Mouse (Mus musculus) liver, embryonic 11.5 days (tissue): ENCODE measurements around the gene Fgb. TPM values are rescaled to one million over a fixed set of nuclear protein-coding genes. Genes with fewer than 3 reads are reported as not detected.

Experiments used
- ATAC-seq: fragments of 200-750 bp; cut with Nextera tagmentation; replicated peaks from 2 replicates; pipeline ENCODE4 v1.8.0; 2017; ENCODE audit warnings: moderate number of reproducible peaks, mild to moderate bottlenecking, moderate TSS enrichment, moderate library complexity; ENCODE audit not compliant: low FRiP score
- DNase-seq: peaks from one replicate; pipeline ENCODE4 v3.0.0-alpha.2; 2017; ENCODE audit warnings: low spot score
- H3K27ac ChIP-seq: fragments of 300-500 bp; sonication (generic); 2 replicates; pipeline ENCODE4 v1.5.1; 2014; ENCODE audit warnings: mild to moderate bottlenecking, low read depth, low read length, control low read depth
- H3K27me3 ChIP-seq: fragments of 300-500 bp; sonication (generic); replicated peaks from 2 replicates; pipeline ENCODE4 v1.6.1; 2014; ENCODE audit warnings: low read length, mixed read lengths; ENCODE audit not compliant: control insufficient read depth, insufficient read depth
- H3K36me3 ChIP-seq: fragments of 300-500 bp; sonication (generic); 2 replicates; pipeline ENCODE4 v1.6.1; 2014; ENCODE audit warnings: mild to moderate bottlenecking, low read length, moderate library complexity, mixed read lengths; ENCODE audit not compliant: control insufficient read depth, insufficient read depth
- H3K4me1 ChIP-seq: fragments of 300-500 bp; sonication (generic); replicated peaks from 2 replicates; pipeline ENCODE4 v1.6.1; 2014; ENCODE audit warnings: low read length, mixed read lengths; ENCODE audit not compliant: control insufficient read depth, insufficient read depth
- H3K4me2 ChIP-seq: fragments of 300-500 bp; sonication (generic); 2 replicates; pipeline ENCODE4 v1.6.1; 2014; ENCODE audit warnings: mild to moderate bottlenecking, control low read depth, moderate library complexity
- H3K4me3 ChIP-seq: fragments of 300-500 bp; sonication (generic); 2 replicates; pipeline ENCODE4 v1.5.1; 2014; ENCODE audit warnings: low read depth, low read length, control low read depth
- H3K9ac ChIP-seq: fragments of 300-500 bp; sonication (generic); 2 replicates; pipeline ENCODE4 v1.6.1; 2014; ENCODE audit warnings: low read depth, low read length, control low read depth
- H3K9me3 ChIP-seq: fragments of 300-500 bp; sonication (generic); 2 replicates; pipeline ENCODE4 v1.6.1; 2016; ENCODE audit warnings: low read length, inconsistent platforms, mixed read lengths; ENCODE audit not compliant: control insufficient read depth
- WGBS: fragments of 180-500 bp; shearing (Covaris S2); extraction: QIAGEN DNeasy Blood & Tissue Kit; methylation state at CpG from one replicate; pipeline ENCODE4 v1.1.7; 2014; 5-methylcytosine and 5-hydroxymethylcytosine counted together
- polyA plus RNA-seq: library from polyadenylated mRNA; unstranded; fragments of >200 nt; fragmentation: Nextera tagmentation; extraction: Ambion mirVana; gene quantifications from 2 replicates; pipeline ENCODE4 v1.2.1, GENCODE M21; 2014

The Fgb gene
- 176 and 188 TPM in 2 replicates for polyA plus RNA-seq

DNA sequence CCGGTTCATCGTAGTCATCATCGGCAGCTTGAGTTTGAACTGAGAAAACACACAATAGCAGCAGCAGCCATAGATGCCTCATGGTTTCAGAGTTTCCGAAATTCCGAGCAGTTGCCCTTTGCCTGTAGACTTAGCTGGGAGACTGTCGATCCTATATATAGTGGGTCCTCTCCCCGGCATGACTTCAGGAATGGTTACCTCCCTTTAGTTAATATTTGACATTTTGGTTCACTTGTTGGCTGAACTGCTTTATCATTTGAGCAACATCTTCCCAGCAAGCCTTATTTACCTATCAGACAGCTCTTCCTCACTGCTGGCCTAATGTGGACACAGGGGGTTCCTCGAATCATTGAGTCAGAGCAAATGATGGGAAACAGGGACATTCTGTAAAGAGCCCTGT, at the start of gene Fgb:
Gene Fgb, minus strand, starts transcription at position 184 of the 400 bp plus-strand sequence.
- peaks cover 3% of the 10 kb centered on the region; the same call in 1 of the 2 replicates for H3K4me1 ChIP-seq
- H3K27ac ChIP-seq = no peak within 1 kb of the TSS
- no peak for DNase-seq
- WGBS = 79% methylated on average over 8 of the region's 8 CpGs
- H3K4me2 ChIP-seq = peak within 1 kb of the TSS; percentile 41; the same call in 1 of the 2 replicates
- ATAC-seq = peak; percentile 32; the same call in 1 of the 2 replicates
- no peaks in the 10 kb centered on the region for H3K36me3 ChIP-seq
- H3K9me3 ChIP-seq = no peaks in the 10 kb centered on the region
- H3K4me3 ChIP-seq = peak within 1 kb of the TSS; percentile 15
- no peak within 1 kb of the TSS for H3K9ac ChIP-seq
- no peaks in the 10 kb centered on the region for H3K27me3 ChIP-seq

- Histone ChIP-seq H3K4me1 (no peaks in the 10 kb centered on the region), H3K4me2 (no peak overlapping the region), H3K9me3 (no peaks in the 10 kb centered on the region), H3K27me3 (no peaks in the 10 kb centered on the region), H3K4me3 (no peak overlapping the region), H3K36me3 (no peaks in the 10 kb centered on the region), H3K9ac (no peak overlapping the region), H3K27ac (no peak overlapping the region)
- ATAC-seq (no peak), DNase-seq (no peak)
- WGBS = 77% methylated on average over 1 of the region's 1 CpGs
Observed at GRCm38 (mm10) chr3:83099139-83099538, 49.5 kb upstream of the Fgb start.

DNA sequence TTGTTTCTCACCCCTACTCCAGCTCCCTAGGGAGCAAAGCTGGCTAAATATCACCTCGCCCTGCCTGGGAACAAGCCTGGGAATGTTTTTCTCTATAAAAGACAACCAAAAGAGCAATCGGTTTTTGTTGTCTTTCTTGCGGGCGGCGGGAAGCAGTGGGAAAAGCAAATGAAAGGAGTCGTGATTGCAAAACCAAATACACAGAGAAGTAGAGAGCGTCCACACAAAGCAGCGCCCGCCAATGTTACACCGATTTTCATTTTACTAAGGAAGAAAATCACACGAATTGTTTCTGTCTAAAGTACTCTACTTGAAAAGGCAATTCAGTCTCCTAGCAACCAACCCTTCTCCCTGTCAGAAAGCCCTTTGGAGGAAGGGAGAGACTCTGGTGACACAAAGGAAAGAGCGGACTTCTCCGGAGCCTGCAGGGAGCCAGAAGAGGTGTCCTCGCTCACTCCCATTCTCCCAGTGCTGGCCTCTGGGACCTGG, 48.9 kb upstream of the Fgb start:
- WGBS = 36% methylated on average over 14 of the region's 14 CpGs
- no peaks in the 10 kb centered on the region for H3K9me3 ChIP-seq
- H3K4me3 ChIP-seq = 0 out of 2 replicates have a peak overlapping the region, but pooled peaks have one; percentile 5
- no peaks in the 10 kb centered on the region for H3K4me1 ChIP-seq
- H3K36me3 ChIP-seq = no peaks in the 10 kb centered on the region
- peak overlapping the region; percentile 36; the same call in 1 of the 2 replicates for H3K4me2 ChIP-seq
- no peaks in the 10 kb centered on the region for H3K27me3 ChIP-seq
- H3K9ac ChIP-seq = no peak overlapping the region
- DNase-seq (no peak), ATAC-seq (no peak)
- H3K27ac ChIP-seq = no peak overlapping the region

GRCm38 (mm10) chr3:83097586-83097985, 47.9 kb upstream of the Fgb start:
- 80% methylated on average over 6 of the region's 6 CpGs for WGBS
- Histone ChIP-seq H3K4me1 (no peaks in the 10 kb centered on the region), H3K27ac (no peak overlapping the region), H3K36me3 (no peaks in the 10 kb centered on the region), H3K9ac (no peak overlapping the region), H3K9me3 (no peaks in the 10 kb centered on the region), H3K27me3 (no peaks in the 10 kb centered on the region), H3K4me3 (no peak overlapping the region), H3K4me2 (no peak overlapping the region)
- ATAC-seq (no peak), DNase-seq (no peak)

GRCm38 (mm10) chr3:83080567-83081055, 30.9 kb upstream of the Fgb start:
- no peak overlapping the region for H3K9ac ChIP-seq
- no peak overlapping the region for H3K27ac ChIP-seq
- H3K36me3 ChIP-seq = no peaks in the 10 kb centered on the region
- ATAC-seq (peak; percentile 61), DNase-seq (peak; percentile 37)
- no peaks in the 10 kb centered on the region for H3K9me3 ChIP-seq
- H3K27me3 ChIP-seq = no peaks in the 10 kb centered on the region
- H3K4me1 ChIP-seq = no peaks in the 10 kb centered on the region
- peak overlapping the region; percentile 59 for H3K4me2 ChIP-seq
- 8% methylated on average over 11 of the region's 11 CpGs for WGBS
- peak overlapping the region; percentile 18 for H3K4me3 ChIP-seq

DNA sequence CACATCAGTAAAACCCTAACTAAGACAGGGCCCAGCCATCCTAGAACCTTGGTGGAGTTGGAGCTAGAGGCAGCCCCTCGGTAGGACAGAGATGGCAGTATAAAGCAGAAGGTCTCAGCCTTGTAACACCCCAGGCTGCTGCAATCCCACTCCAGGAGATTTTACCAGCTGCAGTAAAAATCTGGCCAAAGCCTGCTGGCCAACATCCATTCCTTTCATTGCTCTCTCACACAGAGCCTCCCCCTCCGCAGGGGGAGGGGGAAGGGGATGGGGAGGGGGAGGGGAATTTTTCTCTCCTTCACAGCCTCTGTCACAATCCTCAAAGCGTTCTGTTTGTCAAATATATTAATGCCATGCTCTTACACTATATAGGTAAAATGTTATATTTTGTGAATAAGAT, 26.9 kb upstream of the Fgb start:
- H3K9ac ChIP-seq = no peak overlapping the region
- ATAC-seq (no peak), DNase-seq (no peak)
- no peaks in the 10 kb centered on the region for H3K27me3 ChIP-seq
- no peak overlapping the region for H3K27ac ChIP-seq
- WGBS = 35% methylated on average over 2 of the region's 3 CpGs
- H3K4me3 ChIP-seq = no peak overlapping the region
- H3K4me1 ChIP-seq = no peaks in the 10 kb centered on the region
- peaks cover 3% of the 10 kb centered on the region; the same call in 1 of the 2 replicates for H3K36me3 ChIP-seq
- H3K4me2 ChIP-seq = no peak overlapping the region
- no peaks in the 10 kb centered on the region for H3K9me3 ChIP-seq

DNA sequence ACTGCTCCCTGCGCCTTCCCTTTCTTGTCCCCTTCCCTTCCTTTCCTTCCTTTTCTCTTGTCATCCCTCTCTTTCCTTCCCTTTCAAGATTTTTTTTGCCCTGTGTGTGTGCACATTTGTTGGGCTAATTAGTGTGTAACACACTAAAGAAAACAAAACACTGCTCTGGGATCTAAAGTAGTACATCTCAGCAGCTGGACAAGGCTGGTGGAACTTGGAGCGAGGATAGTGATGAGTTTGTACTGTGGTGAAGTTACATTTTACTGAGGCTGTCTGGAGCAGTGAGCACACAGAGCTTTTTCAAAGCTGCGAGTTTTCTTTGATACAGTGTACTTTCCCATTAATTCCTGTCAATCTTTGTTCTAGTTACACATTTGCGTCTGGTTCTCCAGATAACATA, 20.6 kb upstream of the Fgb start:
- no peak overlapping the region for H3K4me3 ChIP-seq
- peaks cover 35% of the 10 kb centered on the region for H3K36me3 ChIP-seq
- H3K9ac ChIP-seq = no peak overlapping the region
- no peak for DNase-seq
- WGBS = 87% methylated on average over 4 of the region's 4 CpGs
- no peak for ATAC-seq
- H3K27me3 ChIP-seq = no peaks in the 10 kb centered on the region
- no peaks in the 10 kb centered on the region for H3K4me1 ChIP-seq
- H3K27ac ChIP-seq = no peak overlapping the region
- H3K4me2 ChIP-seq = no peak overlapping the region
- no peaks in the 10 kb centered on the region for H3K9me3 ChIP-seq

GRCm38 (mm10) chr3:83068869-83069268, 19.2 kb upstream of the Fgb start:
- H3K4me3 ChIP-seq = no peak overlapping the region
- H3K27ac ChIP-seq = no peak overlapping the region
- H3K4me2 ChIP-seq = no peak overlapping the region
- H3K27me3 ChIP-seq = no peaks in the 10 kb centered on the region
- H3K9me3 ChIP-seq = no peaks in the 10 kb centered on the region
- WGBS = 98% methylated on average over 13 of the region's 13 CpGs
- DNase-seq = no peak
- ATAC-seq = no peak
- H3K36me3 ChIP-seq = peaks cover 35% of the 10 kb centered on the region
- no peaks in the 10 kb centered on the region for H3K4me1 ChIP-seq
- no peak overlapping the region for H3K9ac ChIP-seq

- Histone ChIP-seq H3K27ac (no peak overlapping the region), H3K9me3 (no peaks in the 10 kb centered on the region), H3K4me2 (no peak overlapping the region), H3K9ac (no peak overlapping the region), H3K4me1 (no peaks in the 10 kb centered on the region), H3K27me3 (no peaks in the 10 kb centered on the region), H3K36me3 (peaks cover 39% of the 10 kb centered on the region), H3K4me3 (no peak overlapping the region)
- DNase-seq (no peak), ATAC-seq (no peak)
- WGBS = 89% methylated on average over 9 of the region's 9 CpGs
Observed at GRCm38 (mm10) chr3:83067920-83068319, 18.3 kb upstream of the Fgb start.
